Mouse (Mus musculus): ENCODE measurements around the gene Slc25a27. TPM values are rescaled to one million over a fixed set of nuclear protein-coding genes. Genes with fewer than 3 reads are reported as not detected.
A peak's percentile ranks its signal among the peaks of the same experiment; 100 is the strongest.

Gene Slc25a27
- total RNA-seq, 2 experiments from 2014 or later = 0.29 to 2.5 TPM

DNA sequence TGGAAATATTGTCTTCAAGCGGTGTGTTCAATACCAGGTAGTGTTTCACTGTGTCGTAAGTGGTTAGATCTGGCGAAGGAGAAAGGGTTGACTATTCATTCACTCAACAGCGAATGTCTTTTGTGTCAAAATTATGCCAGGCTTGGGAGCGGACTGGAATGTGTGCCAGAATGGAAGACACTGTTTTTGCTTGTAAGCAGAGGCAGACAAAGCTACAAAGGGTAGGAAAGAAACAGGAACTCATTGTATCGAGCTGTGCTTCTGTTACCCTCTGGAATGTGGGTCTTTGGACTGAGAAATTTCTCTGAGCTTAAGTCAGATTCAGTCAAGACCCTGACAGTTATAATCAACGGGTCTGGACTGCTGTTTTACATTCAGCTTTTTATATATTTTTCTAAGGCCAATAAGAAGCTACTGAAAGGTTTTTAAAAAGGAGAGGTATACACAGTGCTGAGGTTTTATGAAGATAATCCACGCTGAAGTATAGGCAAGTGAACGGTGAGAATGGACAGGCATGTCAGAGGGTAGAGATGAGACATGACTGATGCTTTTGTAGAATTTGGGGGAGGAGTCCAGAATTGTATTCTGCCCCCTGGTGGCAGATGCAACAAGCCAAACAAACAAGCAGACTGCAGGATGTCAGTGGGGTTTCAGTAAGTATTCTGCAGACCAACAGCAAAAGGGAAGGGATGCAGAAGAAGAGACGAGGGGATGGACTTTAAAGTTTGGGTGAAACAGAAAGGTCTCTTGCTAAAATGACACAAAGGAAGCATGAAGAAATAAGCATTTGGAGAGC lies 17.2 kb downstream of the Slc25a27 start:
- peak; percentile 58 for ATAC-seq (replicated peaks; ENCODE audit: poor library complexity)

DNA sequence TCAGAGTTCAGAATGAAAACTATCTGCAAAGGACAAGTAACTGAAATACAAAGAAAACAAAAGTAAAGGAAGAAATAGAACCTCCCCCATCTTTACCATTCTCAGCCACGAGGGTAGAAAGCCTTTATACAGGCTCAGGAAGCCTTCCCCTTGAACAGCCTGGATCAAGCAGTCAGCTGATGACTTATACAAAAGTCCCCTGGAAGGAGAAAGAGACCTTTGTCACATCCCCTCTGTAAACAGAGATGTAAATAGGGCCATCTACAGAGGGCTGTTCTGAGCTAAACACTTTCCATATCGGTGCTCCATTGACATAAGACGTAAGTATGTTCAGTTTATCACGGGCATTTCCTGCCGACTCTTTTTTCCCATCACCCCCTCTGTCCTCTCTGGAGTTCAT lies 20.1 kb downstream of the Slc25a27 start:
- ATAC-seq (replicated peaks; ENCODE audit: poor library complexity) = no peak

DNA sequence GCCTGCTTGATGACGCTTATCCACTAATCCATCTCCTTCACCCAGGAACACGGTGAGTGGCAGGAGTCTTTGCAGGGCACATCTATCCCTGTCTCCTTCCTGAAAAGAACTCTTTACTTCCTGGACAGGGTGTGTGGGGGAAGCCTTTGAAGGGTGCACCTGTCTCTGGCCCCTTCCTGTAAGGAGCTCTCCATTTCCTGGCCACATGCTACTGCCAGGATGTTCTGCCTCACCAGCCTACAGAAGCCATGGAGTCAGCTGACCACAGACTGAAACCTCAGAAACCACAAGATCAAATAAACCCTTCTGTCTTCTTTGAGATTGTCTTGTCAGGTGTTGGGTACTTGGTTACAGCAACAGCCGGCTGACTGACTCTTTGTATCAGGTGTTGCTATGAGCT lies 21.9 kb downstream of the Slc25a27 start:
- 0 out of 2 replicates have a peak, but pooled peaks have one; percentile 37 for ATAC-seq (replicated peaks; ENCODE audit: poor library complexity)

DNA sequence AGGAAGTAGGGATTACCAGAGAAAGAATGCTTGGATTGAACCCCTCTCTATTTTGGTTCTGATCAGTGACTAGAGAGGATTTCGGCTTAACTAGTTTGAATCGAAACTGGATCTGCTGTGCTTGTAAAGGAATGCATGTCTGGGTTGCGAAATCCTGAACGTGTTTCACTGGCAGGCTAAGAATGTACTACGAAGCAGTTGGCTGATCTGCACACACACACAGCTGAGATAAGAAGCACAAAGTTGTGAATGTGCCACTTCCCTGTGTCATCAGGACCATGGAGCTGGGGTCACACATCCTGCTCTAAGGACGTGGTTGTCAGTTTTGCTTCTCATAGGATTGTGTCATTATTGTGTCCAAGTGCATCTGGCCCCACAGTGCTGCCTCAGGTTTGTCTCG lies 22.6 kb downstream of the Slc25a27 start:
- peak; percentile 68 for ATAC-seq (replicated peaks; ENCODE audit: poor library complexity)

DNA sequence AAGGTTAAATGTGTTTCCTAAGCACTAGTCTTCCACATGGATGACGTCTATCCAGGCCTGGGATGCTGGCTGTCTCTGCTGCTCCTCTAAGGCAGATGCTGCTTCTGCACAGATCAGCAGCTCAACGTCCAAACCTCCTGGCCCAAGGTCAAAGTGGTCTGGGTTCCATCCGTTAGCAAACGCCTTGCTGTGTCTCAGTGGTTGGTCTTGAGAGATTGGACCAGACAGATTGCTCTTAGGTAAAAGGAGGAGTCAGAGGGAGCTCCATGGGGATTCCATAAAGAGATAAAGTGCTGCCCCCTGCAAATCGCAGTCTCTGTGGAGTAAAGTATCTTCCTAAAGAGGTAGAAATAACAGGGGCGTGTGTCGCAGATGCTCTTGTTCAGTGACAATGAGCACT lies 23.8 kb downstream of the Slc25a27 start:
- ATAC-seq (replicated peaks; ENCODE audit: poor library complexity) = no peak

DNA sequence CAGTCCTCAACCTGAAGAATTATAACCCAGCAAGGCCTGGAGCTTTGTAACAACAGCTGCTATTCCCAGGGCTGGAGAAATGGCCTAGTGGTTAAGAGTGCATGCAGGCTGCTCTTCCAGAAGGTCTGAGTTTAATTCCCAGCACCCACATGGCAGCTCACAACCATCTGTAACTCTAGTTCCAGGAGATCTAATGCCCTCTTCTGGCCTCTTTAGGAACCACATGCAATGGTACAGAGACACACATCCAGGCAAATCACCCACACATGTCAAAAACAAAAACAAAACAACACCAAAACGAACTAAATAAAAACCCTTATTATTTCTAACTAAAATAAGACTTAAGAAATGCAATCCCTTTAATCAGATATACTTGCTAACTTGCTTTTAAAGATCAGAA lies 26.2 kb downstream of the Slc25a27 start:
- no peak for ATAC-seq (replicated peaks; ENCODE audit: poor library complexity)

DNA sequence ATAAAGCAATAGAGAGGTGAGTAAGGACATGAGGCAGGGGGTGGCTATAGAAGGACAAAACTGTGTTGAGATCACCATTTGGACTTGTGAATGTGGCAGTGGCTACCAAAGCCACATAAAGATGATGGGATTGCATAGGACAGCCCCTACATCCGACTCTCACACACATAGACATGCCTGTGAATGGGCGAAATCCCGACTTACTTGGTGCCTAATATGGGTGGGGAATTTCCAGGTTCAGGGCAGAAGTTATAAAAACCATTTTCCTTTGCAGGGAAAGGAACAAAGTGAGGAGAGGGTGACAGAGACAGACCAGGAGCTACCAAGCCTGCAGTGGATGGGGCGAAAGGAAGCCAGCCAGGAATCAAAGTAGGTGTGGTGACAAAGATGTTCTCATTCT lies 29.9 kb downstream of the Slc25a27 start:
- ATAC-seq (replicated peaks; ENCODE audit: poor library complexity) = no peak

DNA sequence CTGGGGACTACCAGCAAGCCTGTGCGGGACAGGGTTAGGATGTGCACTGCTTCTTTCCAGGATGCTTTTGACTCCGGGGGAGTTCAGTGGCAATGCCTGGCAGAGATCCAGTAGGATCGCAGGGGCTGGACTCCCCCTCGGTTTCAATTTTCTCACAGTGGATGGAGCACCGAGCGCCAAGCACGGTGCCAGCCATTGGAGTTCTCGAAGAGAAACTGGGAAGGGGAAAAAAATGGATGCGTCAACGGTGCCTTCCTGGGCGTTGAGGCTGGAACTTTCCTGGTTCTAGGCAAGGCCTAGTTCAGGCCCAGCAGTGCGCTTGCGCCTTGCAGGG lies 36.6 kb downstream of the Slc25a27 start:
- no peak for ATAC-seq (replicated peaks; ENCODE audit: poor library complexity)

DNA sequence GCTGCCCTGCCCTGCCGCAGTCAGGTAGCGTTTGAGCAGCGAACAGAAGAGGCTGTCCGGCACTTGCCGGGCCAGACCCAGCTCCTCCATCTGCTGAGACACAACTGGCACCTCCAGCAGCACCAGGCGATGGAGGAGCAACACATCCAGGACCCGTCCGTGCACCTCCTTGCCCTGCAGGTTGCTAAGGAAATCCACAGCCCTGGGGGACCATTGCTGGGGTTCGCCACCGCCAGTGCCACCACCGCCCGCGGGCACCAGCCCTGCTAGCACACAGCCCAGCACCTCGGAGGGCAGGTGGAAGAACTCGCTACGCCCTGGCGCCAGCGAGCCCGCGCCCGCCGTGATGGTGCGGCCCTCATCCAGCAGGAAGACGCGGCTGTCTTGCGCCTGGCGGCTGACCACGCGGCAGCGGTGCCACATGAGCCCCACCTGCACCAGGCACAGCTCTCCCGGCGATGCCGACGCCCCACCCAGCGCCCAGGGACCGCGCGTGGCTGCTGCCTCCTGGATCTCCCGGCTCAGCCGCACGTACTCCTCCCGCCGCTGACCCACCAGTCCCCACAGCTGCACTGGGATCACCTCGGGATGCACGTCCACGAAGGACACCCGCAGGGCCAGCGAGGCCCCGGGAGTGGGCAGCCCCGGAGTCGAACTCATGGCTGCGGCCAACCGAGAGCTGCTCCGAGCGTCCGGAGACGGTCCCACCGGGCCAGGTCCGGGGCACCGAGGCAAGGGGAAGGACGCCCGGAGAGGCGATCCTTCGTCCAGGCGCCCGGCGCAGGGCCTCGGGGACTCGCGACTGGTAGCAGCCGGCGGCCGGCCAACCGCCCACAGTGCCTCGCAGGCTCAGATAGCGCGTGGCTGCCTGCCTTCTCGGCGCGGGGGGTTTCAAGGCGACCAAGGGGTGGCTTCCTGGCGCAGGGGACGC lies 37.3 kb downstream of the Slc25a27 start, which contains the start of gene Tdrd6:
TSS of gene Tdrd6 (minus strand) at position 804 of the 931 bp plus-strand sequence.
- ATAC-seq (replicated peaks; ENCODE audit: poor library complexity) = 0 out of 2 replicates have a peak, but pooled peaks have one; percentile 3

DNA sequence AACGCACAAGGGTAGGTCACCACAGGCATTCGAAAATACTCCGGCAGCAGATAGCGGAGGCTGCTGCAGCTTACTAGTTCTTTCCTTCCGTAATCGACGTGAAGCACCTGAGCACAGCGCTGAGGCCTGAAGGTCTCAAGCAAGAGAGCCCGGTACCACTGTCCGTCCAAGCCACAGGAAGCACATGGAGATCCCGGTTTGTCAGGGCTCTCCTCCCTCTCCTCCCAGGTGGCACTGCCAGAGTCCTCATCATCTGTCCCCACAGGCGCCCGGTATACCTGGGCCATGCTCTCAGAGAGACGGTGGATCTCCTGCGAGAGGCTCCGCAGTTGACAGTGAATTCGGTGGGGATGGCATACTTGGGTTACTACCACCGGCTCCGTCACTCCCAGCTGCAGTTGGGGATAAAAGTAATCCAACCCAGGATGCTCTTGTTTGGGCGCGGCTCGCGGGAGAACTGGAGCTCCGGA lies 38.0 kb downstream of the Slc25a27 start:
- ATAC-seq (replicated peaks; ENCODE audit: poor library complexity) = no peak

DNA sequence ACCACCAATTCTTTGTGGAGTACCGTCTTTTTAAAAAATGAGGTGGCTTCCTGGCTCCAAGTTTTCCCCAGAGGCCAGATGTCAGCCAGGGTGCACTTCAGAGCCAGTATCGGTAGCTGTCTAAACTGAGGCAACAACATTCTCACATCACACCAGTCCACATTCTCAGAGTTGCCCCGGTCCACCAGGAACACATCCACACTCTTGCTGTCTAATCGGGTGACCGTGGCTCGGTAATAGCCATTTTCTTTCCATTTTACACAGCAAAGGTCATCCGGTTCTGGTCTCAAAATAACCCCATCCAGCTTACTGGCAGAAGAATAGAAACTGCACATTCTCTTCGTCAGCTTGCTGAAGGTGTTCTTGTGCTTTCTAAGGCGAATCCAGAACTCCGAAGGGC lies 38.8 kb downstream of the Slc25a27 start:
- ATAC-seq (replicated peaks; ENCODE audit: poor library complexity) = no peak

DNA sequence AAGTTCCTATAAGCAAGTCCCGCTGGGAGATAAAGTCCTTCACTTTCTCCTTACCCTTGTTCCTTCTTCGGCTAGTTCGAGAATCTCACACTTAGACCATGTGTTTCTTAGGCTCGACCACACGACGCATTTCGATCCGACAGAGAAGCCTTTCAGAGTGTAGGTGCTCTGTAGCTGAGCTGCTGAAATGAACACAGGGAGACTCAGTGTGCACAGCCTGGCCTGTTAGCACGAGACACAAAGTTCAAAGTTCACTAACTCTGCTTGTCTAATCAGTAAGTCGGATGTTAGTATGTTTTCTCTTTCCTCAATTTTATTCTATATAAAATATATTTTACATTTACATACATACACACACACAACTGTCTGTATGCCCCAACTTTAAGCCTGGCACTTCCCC lies 44.9 kb downstream of the Slc25a27 start:
- ATAC-seq (replicated peaks; ENCODE audit: poor library complexity) = no peak

DNA sequence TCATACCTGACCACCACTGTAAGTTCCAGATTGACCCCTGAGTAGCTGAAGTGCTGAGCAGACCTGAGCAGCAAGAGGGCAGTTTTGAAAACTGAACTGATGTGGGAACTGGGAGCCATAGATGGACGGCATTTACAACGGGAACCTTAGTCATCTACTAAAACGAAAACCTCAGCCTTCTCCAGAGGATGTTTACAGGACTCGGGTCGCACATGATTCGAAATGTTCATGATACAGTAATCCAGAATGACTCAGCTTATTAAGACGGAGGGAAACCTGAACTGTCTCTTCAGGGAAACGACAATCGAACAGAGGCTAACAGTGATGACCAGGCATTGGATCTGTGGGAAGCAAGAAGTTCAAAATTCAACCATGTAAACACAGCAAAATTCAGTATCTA lies 47.9 kb downstream of the Slc25a27 start:
- ATAC-seq (replicated peaks; ENCODE audit: poor library complexity) = no peak

DNA sequence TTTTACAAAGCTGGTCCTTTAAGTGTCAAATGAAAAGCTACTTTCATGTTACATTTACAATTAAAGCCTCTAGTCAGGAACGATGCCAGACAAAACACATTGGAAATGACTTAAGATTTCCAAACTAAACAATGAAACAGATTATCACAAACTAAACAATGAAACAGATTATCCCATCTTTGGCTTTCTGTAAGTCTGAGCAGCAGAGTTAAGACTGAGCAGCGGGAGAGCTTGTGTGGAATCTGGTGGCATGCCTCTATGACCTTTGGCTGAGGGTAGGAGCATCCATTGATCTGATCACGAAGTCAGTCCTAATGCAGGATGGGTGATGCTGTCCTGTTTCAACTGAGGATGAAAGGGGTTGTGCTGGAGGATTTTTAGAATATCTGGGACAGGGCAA lies 54.8 kb downstream of the Slc25a27 start:
- no peak for ATAC-seq (replicated peaks; ENCODE audit: poor library complexity)

DNA sequence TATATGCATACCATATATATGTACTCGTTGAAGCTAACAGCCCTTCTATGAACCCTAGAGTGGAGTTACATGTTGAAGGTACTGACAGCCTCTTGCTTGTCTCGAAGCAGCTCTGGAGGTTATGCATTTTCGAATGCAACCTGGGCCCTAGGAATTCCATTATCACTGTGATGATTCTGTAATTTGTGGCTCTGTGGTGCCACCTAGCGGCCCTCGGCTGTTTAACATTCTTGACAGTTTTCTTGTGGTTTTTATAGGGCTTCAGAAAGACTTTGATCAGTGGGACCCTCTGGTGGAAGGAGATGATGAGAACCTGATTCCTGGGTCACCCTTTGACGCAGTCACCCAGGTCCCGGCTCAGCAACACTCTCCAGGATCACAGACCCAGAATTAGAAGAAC lies 55.4 kb downstream of the Slc25a27 start:
- peak; percentile 79 for ATAC-seq (replicated peaks; ENCODE audit: poor library complexity)

DNA sequence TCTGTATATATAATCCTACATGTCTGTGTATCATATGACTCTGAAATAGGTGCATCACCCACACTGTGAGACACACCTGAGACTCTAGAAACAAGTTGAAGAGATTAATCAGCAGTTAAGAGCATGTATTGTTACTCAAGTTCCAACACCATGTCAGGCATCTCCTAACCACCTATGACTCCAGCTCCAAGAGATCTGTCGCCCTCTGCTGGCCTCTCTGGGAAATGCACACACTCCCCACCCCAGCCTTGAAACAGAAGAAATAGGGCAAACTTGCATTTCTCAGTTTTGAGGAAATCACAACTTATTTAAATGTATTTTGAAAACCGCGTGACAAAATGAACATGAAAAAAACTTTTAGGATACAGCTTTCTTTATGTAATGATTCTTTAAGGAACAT lies 60.3 kb downstream of the Slc25a27 start:
- ATAC-seq (replicated peaks; ENCODE audit: poor library complexity) = peak; percentile 98

DNA sequence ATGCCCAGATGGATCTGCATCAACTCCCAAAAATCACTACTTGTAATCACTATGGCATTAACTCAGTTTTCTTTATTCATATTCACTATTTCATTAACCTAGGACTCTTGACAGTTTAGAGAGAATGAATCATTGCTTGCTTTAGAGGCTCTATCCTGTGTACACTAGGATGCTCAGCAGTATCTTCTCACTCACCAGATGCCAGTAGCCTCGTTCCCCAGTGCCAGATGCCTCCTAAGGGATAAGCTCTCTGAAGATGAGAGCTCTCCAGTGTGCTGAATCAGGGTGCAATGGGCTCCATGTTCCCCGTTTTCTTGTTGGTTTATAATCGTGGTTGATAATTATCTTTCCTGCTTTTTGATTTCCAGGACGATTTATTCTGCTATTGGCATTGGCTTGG lies 68.3 kb downstream of the Slc25a27 start:
- ATAC-seq (replicated peaks; ENCODE audit: poor library complexity) = no peak

DNA sequence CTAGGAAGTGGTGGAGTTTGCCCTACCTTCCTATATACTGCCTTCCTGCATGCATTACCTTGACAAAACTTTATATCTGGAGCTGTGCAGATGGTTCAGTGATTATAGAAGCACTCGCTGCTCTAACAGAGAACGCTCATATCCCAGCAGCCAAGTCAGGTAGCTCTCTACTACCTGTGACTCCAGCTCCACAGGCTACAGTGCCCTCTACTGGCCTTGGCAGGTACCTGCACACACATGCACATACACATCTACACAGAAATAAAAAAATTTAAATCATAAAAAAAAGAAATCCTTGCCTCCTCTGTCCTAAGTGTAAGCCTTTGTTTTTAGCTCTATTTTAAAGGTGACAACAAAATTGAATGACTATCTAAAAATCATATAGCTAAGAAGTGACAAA lies 69.3 kb downstream of the Slc25a27 start:
- no peak for ATAC-seq (replicated peaks; ENCODE audit: poor library complexity)

DNA sequence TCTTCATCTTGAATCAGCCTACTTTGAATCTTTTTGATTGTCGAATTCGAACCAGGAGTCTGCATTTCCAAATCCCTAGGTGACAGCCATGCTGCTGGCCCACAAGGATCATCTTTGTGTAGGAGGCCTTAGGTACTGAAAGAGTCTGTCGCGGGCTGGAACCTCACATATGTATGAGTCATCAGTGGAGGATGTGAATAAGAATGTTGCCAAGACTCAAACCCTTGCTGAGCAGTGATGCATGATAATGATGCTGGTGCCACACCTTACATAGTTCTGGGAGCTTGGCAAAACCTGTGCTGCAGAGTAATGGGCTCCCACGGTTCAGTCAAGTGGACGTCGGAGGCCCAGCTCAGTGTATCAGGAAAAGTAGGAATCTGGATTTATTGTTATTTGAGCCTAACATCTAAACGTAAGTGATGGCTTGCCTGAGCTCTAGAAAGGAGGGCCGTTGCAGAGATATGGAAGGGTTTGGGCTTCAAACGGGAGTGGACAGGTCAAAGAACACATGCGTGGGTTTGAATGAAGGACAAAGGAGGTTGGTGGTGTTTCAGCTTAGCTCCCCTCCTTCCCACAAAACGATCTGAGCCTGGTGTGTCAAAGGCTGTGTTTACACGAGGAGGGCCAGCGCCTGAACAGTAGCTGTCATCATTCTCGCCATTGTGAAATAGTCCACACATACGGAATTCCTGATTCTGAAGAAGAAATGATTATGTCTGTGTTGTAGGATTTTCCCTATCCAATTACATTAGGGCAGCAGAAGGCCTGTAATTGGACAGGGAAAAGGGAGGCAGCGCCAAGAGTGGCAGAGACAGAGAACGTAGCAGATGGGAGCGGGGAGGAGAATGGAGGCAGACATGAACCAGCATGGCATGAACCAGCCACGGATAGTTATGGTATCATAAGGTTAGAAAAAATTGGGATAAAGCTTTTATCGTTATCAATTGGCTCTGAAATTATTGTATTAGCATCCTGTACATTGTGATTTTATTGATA lies 74.4 kb downstream of the Slc25a27 start:
- no peak for ATAC-seq (replicated peaks; ENCODE audit: poor library complexity)

All from megakaryocyte progenitor cell, adult 5-6 weeks (primary cell).